Mouse (Mus musculus) lung, embryonic 14.5 days (tissue): ENCODE results near the gene 4930430F08Rik. TPM values are rescaled to one million over a fixed set of nuclear protein-coding genes. Genes with fewer than 3 reads are reported as not detected.

ENCODE experiments used
- ATAC-seq: fragments of 200-750 bp; cut with Nextera tagmentation; 2 replicates; pipeline ENCODE4 v1.8.0; 2017; ENCODE audit warnings: mild to moderate bottlenecking, moderate TSS enrichment, moderate library complexity; ENCODE audit not compliant: insufficient read depth
- DNase-seq: peaks from one replicate; pipeline ENCODE4 v3.0.0-alpha.2; 2015
- H3K27ac ChIP-seq: fragments of 300-500 bp; sonication (generic); 2 replicates; pipeline ENCODE4 v1.5.1; 2014; ENCODE audit warnings: low read depth, mild to moderate bottlenecking, moderate library complexity
- H3K27me3 ChIP-seq: fragments of 300-500 bp; sonication (generic); 2 replicates; pipeline ENCODE4 v1.6.1; 2014; ENCODE audit warnings: low read length, control low read depth; ENCODE audit not compliant: insufficient read depth
- H3K36me3 ChIP-seq: fragments of 300-500 bp; sonication (generic); 2 replicates; pipeline ENCODE4 v1.6.1; 2014; ENCODE audit warnings: control low read depth; ENCODE audit not compliant: insufficient read depth
- H3K4me1 ChIP-seq: fragments of 300-500 bp; sonication (generic); 2 replicates; pipeline ENCODE4 v1.6.1; 2014; ENCODE audit warnings: antibody characterized with exemption, control low read depth; ENCODE audit not compliant: insufficient read depth
- H3K4me2 ChIP-seq: fragments of 300-500 bp; sonication (generic); 2 replicates; pipeline ENCODE4 v1.6.1; 2014; ENCODE audit warnings: mild to moderate bottlenecking
- H3K4me3 ChIP-seq: fragments of 300-500 bp; sonication (generic); 2 replicates; pipeline ENCODE4 v1.5.1; 2014; ENCODE audit warnings: low read depth, low read length
- H3K9ac ChIP-seq: fragments of 300-500 bp; sonication (generic); 2 replicates; pipeline ENCODE4 v1.6.1; 2014
- H3K9me3 ChIP-seq: fragments of 300-500 bp; sonication (generic); 2 replicates; pipeline ENCODE4 v1.6.1; 2016; ENCODE audit warnings: low read depth, low read length, control low read depth
- CTCF ChIP-seq: IDR thresholded peaks from 2 replicates; pipeline ENCODE4 v1.5.1; 2016; ENCODE audit warnings: antibody characterized with exemption, low read depth
- WGBS: fragments of 180-500 bp; shearing (Covaris S2); extraction: QIAGEN DNeasy Blood & Tissue Kit; methylation state at CpG from one replicate; pipeline ENCODE4 v1.1.7; 2014; 5-methylcytosine and 5-hydroxymethylcytosine counted together
- polyA plus RNA-seq: library from polyadenylated mRNA; unstranded; fragments of >200 nt; fragmentation: Nextera tagmentation; extraction: Ambion mirVana; gene quantifications from 2 replicates; pipeline ENCODE4 v1.2.1, GENCODE M21; 2014

4930430F08Rik gene
- polyA plus RNA-seq, result 8.0 and 9.1 TPM in 2 replicates

DNA sequence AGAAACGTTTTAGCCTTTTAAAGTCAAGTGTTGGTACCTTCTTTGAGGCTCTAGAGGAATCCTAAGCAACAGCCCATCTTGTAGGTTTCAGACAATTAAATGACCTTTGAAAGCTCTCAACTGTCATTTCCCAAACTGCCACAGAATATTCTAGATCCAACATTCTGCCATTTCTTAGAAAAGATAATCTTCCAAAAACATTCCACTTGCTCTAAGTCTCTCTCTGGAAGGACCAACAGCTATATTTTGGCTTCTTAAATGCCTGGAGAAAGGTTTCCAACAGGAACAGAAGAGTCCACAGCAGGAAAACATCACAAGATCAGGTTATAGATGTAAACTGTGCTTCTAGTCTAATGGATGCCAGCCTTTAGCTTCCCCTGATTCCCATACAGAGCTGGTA is at the start of gene 4930430F08Rik, which contains the start of gene 1700017N19Rik:
Gene 4930430F08Rik (minus strand): TSS at position 101 of the 400 bp plus-strand sequence.
Gene 1700017N19Rik (plus strand): TSS at position 162 of the 400 bp plus-strand sequence.
- Histone ChIP-seq H3K36me3 (no peaks in the 10 kb centered on the region), H3K4me3 (peak within 1 kb of the TSS; percentile 68), H3K27ac (no peak within 1 kb of the TSS), H3K4me1 (no peaks in the 10 kb centered on the region), H3K4me2 (peak within 1 kb of the TSS; percentile 57), H3K27me3 (no peaks in the 10 kb centered on the region), H3K9ac (no peak within 1 kb of the TSS), H3K9me3 (no peaks in the 10 kb centered on the region)
- DNase-seq, result no peak
- TF ChIP-seq CTCF, result no peak
- ATAC-seq, result no peak
- WGBS, result 78% methylated on average over 1 of the region's 1 CpGs

DNA sequence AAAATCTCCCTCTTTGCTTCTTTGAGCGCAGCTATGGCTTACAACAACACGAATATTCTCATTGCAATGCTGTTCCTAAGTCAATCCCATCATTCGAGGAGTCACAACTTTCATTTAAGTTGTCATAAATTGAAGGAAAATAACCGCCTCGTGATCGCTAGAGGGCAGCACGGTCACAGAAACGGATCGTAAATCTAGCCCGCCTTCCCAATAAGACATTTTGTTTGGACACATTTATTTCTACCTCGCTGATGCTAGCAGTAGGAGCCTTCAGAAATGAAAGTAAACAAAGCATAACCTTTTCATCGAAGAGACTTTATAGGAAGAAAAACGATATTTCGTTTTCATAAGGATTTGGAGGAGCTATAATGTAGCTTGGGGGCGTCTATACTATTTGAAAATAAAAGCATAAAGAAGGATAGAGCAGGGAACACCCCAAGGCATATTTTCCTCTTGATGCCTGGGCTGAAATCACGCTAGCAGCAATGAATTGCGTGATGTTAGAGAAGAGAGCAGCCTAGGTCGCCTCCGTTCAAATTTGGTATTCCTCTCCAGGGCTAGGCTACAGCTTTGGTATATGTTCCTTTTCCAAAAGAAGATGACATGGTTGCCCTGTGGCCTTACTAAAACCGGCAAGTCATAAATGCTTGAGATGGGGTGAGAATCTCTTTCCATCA is 39.7 kb upstream of the 4930430F08Rik start:
- 22% methylated on average over 20 of the region's 20 CpGs for WGBS
- Histone ChIP-seq H3K9me3 (no peaks in the 10 kb centered on the region), H3K4me2 (peak overlapping the region; percentile 46), H3K36me3 (no peaks in the 10 kb centered on the region), H3K4me3 (peak overlapping the region; percentile 4; the same call in 1 of the 2 replicates), H3K4me1 (no peaks in the 10 kb centered on the region), H3K27ac (no peak overlapping the region), H3K9ac (no peak overlapping the region), H3K27me3 (no peaks in the 10 kb centered on the region)
- TF ChIP-seq CTCF, result peak; percentile 77
- DNase-seq (peak; percentile 89), ATAC-seq (peak; percentile 41; the same call in 1 of the 2 replicates)

DNA sequence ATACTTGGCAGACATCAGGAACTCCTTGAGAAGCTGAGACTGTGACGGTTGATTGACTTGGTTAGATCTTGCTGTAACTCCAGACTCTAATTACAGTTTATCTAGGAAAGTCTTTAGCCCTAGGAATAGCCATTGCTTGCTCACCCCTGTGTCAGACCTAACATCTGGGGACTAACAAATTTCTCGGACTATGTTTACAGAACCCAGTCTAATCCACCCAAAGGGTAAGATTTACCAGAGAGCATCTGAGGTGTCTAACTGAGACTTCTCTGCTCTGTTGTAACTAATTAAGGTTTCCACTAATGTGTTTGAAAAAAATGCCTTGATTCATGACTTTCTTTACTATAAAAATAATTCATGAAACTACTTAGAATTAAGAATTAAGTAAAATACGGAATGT is 32.3 kb upstream of the 4930430F08Rik start:
- TF ChIP-seq CTCF, result no peak
- WGBS, result 57% methylated on average over 3 of the region's 3 CpGs
- no peaks in the 10 kb centered on the region for H3K27me3 ChIP-seq
- no peaks in the 10 kb centered on the region for H3K9me3 ChIP-seq
- no peak overlapping the region for H3K4me3 ChIP-seq
- DNase-seq (no peak), ATAC-seq (no peak)
- no peak overlapping the region for H3K4me2 ChIP-seq
- H3K27ac ChIP-seq, result no peak overlapping the region
- H3K4me1 ChIP-seq, result no peaks in the 10 kb centered on the region
- no peak overlapping the region for H3K9ac ChIP-seq
- no peaks in the 10 kb centered on the region for H3K36me3 ChIP-seq

DNA sequence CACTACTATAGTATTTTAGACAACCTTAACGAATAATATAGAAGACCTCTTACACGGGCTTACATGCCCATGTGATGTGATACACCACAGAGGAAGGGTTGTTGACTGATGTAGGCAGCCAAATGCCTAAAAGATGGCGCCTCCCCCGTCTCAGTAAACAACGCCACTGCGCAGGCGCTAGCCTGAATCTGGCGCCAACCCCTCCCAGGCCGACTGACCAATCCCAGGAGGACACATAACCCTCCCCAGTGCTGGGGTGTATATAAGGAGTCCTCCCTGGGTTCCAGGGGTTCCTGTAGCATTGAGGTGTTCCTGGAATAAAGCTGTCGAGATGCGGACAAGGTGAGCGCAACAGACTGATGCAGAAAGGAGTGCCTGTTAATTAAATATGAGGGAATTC is 29.8 kb upstream of the 4930430F08Rik start:
- H3K4me1 ChIP-seq, result no peaks in the 10 kb centered on the region
- 91% methylated on average over 12 of the region's 12 CpGs for WGBS
- H3K27ac ChIP-seq, result no peak overlapping the region
- ATAC-seq (no peak), DNase-seq (no peak)
- H3K4me3 ChIP-seq, result no peak overlapping the region
- no peaks in the 10 kb centered on the region for H3K9me3 ChIP-seq
- no peaks in the 10 kb centered on the region for H3K36me3 ChIP-seq
- no peak for TF ChIP-seq CTCF
- H3K27me3 ChIP-seq, result no peaks in the 10 kb centered on the region
- H3K4me2 ChIP-seq, result no peak overlapping the region
- H3K9ac ChIP-seq, result no peak overlapping the region

DNA sequence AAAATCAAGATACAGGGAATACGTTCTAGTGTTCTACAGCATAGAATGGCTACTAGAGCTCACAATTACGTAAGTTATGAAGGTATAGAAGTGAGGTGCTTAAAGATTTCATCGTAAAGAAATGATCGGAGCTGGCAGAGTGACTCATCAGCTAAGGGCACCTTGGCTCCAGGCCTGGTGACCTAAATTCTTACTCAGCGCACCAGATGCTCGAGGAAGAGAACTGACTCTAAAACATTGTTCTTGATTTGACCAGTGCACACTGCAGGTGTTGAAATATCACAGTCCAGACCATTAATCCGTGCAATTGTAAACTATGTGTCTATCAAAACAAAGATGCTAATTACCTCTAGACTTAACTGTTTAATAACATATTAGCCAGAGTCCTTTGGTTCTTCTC is 29.3 kb upstream of the 4930430F08Rik start:
- Histone ChIP-seq H3K36me3 (no peaks in the 10 kb centered on the region), H3K9ac (no peak overlapping the region), H3K9me3 (no peaks in the 10 kb centered on the region), H3K27ac (no peak overlapping the region), H3K4me3 (no peak overlapping the region), H3K4me2 (no peak overlapping the region), H3K27me3 (no peaks in the 10 kb centered on the region), H3K4me1 (no peaks in the 10 kb centered on the region)
- DNase-seq (no peak), ATAC-seq (no peak)
- 80% methylated on average over 7 of the region's 7 CpGs for WGBS
- TF ChIP-seq CTCF, result no peak

DNA sequence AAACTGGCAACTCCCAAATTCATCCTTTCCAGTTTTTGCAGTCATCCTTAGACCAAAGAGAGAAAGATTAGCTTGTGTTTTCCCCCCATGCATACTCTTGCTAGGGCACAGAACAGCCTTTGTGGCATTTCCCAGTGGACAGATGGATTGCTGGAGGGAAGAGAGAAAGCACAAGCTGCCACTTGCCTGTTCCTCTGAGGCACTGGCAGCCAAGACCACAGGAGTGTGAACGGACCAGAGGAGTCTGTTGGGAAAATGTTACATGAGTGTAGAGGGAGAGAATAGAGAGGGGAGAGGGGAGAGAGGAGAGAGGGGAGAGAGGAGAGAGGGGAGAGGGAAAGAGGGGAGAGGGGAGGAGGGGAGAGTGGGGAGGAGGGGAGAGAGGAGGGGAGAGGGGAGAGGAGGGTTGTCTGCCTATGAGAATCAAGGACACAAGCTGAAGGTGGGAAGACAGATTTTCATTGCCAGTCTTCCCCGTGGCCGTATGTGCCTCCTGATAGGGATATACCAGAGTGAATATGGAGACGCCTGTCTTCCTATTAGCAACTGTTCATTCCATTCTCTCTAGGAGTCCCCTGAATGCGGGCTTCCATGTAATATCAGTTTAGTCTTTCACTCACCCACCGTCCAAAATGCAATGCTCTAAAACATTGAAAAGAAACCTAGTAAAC is 27.1 kb upstream of the 4930430F08Rik start:
- ATAC-seq (no peak), DNase-seq (no peak)
- 64% methylated on average over 6 of the region's 6 CpGs for WGBS

DNA sequence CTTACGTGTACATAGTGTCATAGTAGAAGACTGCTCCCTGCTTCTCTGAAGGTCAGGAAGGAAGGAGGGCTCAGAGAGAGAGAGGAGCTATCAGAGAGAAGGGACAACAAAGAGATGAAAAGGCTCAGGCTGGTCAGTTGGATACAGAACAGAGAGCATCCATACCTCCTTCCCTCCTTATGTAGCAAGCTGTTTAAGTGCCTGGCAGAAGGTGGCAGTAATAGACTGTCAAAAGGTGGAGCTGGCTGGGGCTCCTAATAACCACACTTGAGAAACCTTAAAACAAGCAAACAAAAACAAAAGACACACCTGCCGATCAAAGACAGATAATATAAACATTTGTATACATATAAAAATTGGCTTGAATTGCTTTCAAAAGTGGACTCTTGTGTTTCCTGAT is 14.0 kb upstream of the 4930430F08Rik start:
- no peak for DNase-seq
- no peaks in the 10 kb centered on the region for H3K9me3 ChIP-seq
- H3K4me3 ChIP-seq, result no peak overlapping the region
- no peak overlapping the region for H3K4me2 ChIP-seq
- no peak overlapping the region for H3K27ac ChIP-seq
- no peaks in the 10 kb centered on the region for H3K36me3 ChIP-seq
- no peak for ATAC-seq
- WGBS, result 46% methylated on average over 2 of the region's 2 CpGs
- no peak overlapping the region for H3K9ac ChIP-seq
- no peaks in the 10 kb centered on the region for H3K4me1 ChIP-seq
- TF ChIP-seq CTCF, result no peak
- H3K27me3 ChIP-seq, result no peaks in the 10 kb centered on the region

More for the DNA sequence above, 27.1 kb upstream of the 4930430F08Rik start:
- no peak overlapping the region for H3K4me2 ChIP-seq
- H3K27me3 ChIP-seq, result no peaks in the 10 kb centered on the region
- no peaks in the 10 kb centered on the region for H3K9me3 ChIP-seq
- H3K27ac ChIP-seq, result no peak overlapping the region
- H3K4me1 ChIP-seq, result no peaks in the 10 kb centered on the region
- TF ChIP-seq CTCF, result no peak
- no peak overlapping the region for H3K4me3 ChIP-seq
- no peaks in the 10 kb centered on the region for H3K36me3 ChIP-seq
- H3K9ac ChIP-seq, result no peak overlapping the region
